Mouse (Mus musculus) ovary, adult 18-20 months (tissue): ENCODE data around the gene Dlg2.

Source experiments
- DNase-seq: peaks from one replicate; pipeline ENCODE4 v3.0.0; 2022; ENCODE audit warnings: low spot score, mixed read lengths

Dlg2 gene

GRCm38 (mm10) chr7:92184371-92185059 is 1708.0 kb downstream of the Dlg2 start:
- no peak for DNase-seq

DNA sequence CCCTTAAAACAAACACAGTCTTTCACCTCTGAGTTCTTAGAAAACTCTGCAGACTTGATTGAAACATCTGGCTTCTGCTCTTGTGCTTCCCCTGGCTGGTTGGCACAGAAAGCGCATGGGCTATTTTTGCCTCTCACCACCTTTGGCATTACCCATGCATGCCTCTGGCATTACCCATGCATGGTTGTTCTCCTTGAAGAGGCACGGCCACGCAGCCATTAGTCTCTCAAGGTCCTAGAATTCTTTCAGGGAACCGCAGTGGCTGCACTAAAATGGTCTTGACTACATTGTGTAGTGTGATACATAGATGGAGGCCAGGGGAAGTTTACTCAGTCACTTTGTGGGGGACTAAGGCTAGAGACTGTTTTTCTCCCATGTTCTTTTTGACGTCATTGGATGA is 1709.9 kb downstream of the Dlg2 start:
- no peak for DNase-seq

GRCm38 (mm10) chr7:92189149-92189548 is 1712.7 kb downstream of the Dlg2 start:
- no peak for DNase-seq

- no peak for DNase-seq
Observed at GRCm38 (mm10) chr7:92196004-92196403, 1719.5 kb downstream of the Dlg2 start.

GRCm38 (mm10) chr7:92197621-92198020 is 1721.1 kb downstream of the Dlg2 start:
- no peak for DNase-seq

- DNase-seq = no peak
Observed at GRCm38 (mm10) chr7:92199131-92199530, 1722.7 kb downstream of the Dlg2 start.

DNA sequence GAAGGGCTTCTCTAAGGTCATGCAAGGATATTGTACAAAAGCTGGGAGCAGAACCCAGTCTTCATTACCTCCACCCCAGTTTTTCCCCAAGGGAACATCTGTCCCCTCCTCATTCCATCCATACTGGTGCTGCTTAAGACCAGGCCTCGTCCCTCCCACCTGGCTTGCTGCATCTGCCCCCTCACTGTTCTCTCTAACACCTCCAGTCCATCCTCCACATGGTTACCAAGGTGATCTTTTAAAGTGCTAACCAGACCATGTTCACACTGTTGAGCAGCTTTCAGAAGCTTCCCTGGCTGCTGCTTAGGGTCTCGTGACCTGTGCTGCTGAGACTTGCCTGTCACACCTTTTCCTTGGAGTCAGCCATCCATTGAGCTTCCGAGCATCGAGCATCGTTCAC is 1734.2 kb downstream of the Dlg2 start:
- DNase-seq = no peak

DNA sequence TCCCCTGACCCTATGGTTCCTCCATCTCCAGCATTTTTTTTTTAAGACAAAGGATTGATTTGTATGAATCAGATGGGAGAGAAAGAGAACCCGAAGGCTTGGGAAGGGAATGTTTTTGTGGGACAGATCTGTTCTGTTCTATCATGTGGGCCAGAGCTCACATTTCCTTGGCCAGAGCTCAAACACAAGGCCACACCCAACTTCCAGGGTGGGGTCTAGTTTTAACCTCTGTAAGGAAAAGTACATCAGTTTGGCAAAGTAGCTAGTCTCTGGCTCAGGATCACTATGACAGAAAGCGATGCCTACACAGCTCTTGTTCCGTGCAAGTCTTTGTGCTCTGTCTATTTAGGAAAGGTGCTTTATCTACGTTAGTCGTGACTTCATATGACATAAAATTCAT is 1737.3 kb downstream of the Dlg2 start:
- DNase-seq = no peak

- no peak for DNase-seq
Observed at GRCm38 (mm10) chr7:92218171-92218570, 1741.7 kb downstream of the Dlg2 start.

- no peak for DNase-seq
Observed at GRCm38 (mm10) chr7:92220619-92221018, 1744.1 kb downstream of the Dlg2 start.

GRCm38 (mm10) chr7:92234476-92235202 is 1758.2 kb downstream of the Dlg2 start:
- no peak for DNase-seq

DNA sequence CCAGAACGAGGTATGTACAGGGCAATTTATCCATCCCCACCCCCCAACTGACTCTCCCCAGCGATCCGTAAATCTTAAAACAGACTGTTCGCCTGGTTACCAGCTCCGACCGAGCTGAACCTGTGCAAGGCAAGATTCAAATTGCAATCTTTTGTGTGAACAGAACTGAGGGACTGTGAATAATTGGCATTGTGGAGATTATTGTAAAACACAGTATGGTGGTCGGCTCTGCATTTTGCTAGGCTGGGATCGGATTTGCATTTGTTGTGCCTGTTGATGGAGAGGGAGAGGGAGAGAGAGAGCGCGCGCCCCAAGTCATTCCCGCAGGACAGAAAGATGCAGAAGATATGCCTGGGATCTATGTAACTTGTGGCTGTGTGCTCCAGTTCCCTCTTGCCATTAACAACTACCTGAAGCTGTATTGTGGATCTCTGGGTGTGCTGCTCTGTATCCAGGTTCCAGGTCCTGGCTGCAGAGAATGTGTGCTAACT is 1759.1 kb downstream of the Dlg2 start:
- DNase-seq = no peak

DNA sequence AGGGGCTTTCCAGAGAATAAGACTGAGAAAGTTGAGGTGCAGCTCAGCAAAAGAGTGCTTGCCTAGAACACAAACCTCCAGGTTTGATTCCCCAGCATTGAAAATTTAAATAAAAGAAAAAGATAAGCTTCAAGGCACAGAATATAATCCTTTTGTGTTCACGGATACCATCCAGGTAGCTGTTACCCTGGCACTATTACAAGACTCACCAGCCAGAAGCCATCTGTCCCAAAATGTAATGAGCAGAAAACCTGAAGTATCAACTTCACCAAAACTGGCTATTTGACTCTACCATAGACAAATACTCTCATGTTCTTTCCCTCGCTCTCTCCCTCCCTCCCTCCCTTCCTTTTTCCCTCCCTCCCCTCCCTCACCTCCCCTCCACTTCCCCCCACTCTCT is 1764.4 kb downstream of the Dlg2 start:
- no peak for DNase-seq

DNA sequence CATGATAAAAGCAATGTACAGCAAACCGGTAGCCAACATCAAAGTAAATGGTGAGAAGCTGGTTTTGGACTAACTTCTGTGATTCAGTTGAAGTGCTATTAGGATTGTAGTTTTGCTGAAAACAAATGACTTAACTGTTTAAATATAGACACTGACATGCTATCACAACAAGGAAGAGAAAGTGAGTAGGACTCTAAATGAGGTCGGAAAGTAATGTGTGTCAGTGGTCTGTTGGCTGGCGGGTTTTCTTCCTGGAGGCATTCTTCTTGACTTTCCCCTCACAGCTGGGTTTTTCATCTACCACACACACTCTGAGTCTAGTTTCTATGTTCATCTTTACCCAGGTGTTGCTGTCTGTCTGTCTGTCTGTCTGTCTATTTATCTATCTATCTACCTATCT is 1771.1 kb downstream of the Dlg2 start:
- no peak for DNase-seq

GRCm38 (mm10) chr7:92248619-92249018 is 1772.1 kb downstream of the Dlg2 start:
- no peak for DNase-seq

GRCm38 (mm10) chr7:92258148-92258547 is 1781.7 kb downstream of the Dlg2 start:
- no peak for DNase-seq

- DNase-seq = no peak
Observed at GRCm38 (mm10) chr7:92258701-92259100, 1782.2 kb downstream of the Dlg2 start.

DNA sequence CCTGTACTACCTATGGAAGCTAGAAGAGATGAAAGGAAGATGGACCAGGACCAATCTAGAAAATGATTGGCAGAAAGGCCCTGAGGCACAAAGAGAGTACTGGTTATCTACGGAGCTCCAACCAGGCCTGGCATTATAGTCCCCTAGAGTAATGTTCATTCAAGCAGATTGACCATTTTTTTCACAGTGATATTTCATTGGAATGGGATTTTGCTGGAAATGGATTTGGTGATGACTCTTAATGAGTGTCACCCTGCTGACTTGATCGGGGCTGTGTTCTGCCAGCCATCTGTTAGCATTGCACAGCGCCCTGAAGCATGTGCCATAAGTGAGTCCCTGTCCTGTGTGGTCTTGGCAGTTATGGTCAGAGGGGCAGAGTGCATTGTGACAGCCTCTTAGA is 1787.9 kb downstream of the Dlg2 start:
- no peak for DNase-seq

- DNase-seq = no peak
Observed at GRCm38 (mm10) chr7:92264964-92265363, 1788.5 kb downstream of the Dlg2 start.

DNA sequence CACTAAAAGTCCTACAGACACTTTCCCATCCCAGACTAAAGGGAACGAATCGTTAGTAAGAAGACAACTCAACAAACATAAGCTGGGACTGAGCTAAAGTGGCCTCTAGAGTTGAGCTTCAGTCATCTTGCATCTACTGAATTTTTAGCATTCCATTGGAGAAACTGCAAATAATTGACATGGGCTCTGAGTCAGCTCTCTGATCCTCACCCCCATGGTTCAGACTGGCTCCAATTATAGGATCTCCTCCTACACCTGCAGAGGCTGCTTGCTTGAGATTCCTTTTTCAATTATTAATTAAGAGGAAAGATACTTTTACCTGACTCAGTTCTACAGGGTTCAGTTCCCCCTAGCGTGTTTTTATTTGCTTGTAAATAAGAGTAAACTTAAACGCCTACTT is 1798.9 kb downstream of the Dlg2 start:
- no peak for DNase-seq

GRCm38 (mm10) chr7:92277629-92278028 is 1801.2 kb downstream of the Dlg2 start:
- no peak for DNase-seq

GRCm38 (mm10) chr7:92280925-92281324 is 1804.5 kb downstream of the Dlg2 start:
- DNase-seq = no peak

DNA sequence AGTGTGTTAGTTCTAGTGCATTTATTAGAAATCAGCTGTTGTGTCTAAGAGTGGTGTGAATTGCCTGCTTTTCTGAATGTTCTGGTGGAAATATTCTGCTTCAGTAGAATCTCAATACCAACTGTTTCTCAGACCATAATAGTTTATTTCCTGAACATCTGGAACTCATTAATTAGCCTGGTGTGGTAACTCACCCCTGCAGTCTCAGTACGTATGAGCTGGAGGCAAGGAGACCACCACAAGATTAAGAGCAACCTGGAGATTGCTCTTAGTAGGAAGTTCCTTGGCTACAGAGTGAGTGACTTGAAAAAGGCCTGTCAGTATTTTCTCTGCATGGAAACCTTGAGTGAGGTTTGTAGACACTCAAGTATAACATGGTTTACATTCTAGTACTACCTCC is 1810.6 kb downstream of the Dlg2 start:
- DNase-seq = no peak

DNA sequence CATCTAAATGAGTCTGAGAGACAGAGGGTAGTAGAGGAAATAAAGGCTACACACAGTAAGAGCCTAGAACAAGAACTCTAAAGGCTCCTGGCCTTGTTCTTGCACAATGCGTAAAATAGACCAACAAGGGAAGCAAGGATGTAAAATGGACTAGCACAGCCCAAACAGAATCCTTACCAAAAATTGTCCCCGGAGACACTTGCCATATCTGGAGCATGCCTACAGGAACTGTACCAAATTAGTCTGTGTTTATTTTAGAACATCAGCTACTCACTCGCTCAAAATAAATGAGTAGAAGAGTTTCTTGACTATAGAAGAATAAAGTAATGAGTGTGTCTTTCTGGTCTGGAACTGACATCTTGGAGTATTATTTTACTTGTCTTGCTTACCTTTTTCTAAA is 1812.3 kb downstream of the Dlg2 start:
- no peak for DNase-seq
